Mouse (Mus musculus): ENCODE results near the gene Lrrc8c. TPM values are rescaled to one million over a fixed set of nuclear protein-coding genes. Genes with fewer than 3 reads are reported as not detected.
A peak's percentile ranks its signal among the peaks of the same experiment; 100 is the strongest.

Lrrc8c gene
- total RNA-seq, 1 experiment from 2014 or later: 31.1 TPM

DNA sequence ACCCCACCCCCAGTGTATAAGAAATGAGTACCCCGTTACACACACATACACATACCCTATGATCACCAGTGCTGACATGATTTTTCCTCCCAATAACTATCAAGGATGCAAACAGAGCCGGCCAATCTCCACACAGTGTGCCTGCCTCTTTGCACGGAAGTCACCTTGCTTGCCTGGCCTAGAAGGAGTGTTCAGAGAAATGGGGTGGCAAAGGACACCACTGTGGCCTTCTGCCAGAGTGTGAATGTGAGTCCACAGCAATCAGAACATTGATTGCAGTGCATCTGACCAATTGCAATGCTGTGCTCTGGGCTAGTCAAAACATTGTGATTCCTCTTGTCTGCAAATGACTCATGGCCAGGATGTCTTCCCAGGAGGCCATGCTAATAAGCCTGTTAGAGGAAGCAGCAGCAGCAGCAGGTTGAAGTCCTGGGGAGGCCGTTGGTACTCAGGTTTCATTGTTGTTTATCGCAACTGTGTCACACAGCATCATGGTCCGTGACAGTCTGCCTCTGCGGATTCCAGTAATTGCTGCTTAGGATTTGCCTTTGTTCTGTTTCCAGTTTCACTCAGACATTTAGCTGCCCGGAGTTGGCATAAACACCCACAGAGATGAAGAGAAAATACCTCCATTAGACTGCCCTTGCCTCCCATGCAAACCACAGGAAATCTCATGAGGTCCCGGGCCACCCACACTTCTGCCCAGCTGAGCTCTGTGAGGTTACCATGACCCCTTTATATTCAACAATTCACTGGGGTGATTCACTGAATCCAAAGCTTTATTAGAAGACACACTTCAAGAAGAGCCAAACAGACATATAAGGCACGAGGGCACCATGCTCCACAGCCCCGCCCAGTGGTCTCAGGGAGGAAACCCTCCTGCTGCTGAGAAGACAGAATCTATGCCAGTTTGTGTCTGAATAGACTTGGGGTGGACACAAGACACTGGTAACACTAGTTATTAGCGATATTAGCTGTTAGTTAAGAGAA is 18.8 kb upstream of the Lrrc8c start:
- peak; percentile 37 for DNase-seq

DNA sequence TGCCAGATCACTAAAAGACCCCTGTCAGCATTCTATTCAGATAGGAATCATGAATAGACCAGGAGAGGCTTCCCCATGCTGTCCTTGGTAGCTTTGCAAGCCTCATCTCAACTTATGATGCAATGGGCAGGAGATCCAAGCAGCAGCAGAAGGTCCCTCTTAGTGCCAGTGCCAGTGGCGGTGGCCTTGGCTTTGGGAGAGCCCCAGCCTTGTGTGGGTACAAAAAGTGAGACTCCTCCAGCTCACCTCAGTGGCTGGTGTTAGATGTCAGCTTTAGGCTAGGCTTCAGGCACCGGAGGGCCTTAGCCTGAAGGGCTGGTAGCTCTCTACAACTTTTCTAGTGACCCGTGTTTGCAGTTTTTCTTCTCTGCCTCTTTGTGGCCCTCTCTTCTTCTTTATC is 18.1 kb upstream of the Lrrc8c start:
- peak; percentile 58 for DNase-seq

DNA sequence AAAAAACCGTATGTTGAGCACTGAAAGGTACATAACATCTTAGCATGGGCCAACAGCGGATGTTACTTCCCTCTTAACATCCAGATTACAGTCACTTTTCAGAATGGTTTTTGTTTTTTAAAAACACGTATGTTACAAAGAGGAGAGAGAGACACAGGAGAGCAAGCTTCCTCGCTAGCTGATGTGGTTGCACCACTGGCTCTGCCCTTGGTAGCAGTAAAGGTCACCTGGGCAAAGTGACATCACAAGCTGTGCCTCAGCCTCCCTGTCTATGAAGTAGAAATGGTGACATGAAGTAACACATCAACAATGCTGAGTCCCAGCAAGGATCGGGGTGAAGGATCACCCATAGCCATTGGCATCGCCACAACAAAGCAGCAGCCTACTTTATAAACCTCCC is 10.4 kb upstream of the Lrrc8c start:
- DNase-seq: no peak

DNA sequence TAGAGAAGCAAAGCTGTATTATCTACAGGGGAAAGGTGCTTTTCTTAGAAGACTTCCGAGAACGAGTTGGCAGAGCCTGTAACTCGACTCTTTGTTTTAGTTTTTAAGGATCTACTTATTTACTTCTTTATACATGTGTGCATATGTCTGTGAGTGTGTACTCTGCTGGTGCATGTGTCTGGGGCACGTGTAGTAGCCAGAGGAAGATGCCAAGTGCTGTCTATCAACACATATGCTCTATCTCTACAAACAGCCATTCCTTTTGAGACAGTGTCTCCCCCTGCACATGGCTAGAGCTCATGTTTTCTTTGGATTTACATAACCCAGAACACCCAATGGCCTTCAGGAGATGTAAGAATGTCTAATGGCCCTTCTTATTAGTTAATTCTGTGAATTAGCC is 6.9 kb upstream of the Lrrc8c start:
- no peak for DNase-seq

DNA sequence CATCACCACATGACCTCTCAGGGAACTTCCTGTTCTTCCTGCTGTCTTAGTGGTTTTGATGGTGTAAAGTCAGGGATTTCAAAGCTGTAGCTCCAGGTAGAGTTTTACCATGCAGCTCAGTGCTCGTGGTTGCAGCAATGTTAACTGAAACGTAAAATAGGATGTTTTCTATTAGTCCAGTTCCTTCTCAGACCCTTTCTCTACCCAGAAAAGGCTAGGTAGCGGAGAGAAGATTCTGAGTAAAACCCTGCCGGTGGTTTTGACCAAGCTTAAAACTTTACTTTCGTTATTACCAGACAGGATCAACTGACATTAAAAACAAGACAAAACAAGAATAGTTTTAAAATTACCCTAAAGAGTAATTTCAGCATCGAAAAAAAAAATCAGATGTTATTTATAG is 3.7 kb upstream of the Lrrc8c start:
- no peak for DNase-seq

DNA sequence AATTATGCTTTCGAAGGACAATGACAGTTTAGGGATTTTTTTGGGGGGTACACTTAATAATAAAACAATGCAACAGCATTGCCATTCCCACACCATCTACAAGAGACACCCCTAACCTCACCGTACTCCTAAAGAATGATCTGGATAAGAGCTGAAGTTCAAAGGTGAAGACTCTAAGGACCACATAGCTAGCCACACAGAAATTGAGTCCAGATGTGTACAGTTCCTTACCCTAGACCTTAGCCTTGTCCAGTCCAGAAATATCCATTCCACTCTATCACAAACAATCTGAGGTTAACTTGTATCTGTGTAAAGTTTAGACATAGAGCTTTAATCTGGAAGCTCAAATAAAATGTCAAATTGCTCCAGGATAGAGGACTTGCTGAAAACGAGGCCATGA is 2.9 kb upstream of the Lrrc8c start:
- DNase-seq: no peak

DNA sequence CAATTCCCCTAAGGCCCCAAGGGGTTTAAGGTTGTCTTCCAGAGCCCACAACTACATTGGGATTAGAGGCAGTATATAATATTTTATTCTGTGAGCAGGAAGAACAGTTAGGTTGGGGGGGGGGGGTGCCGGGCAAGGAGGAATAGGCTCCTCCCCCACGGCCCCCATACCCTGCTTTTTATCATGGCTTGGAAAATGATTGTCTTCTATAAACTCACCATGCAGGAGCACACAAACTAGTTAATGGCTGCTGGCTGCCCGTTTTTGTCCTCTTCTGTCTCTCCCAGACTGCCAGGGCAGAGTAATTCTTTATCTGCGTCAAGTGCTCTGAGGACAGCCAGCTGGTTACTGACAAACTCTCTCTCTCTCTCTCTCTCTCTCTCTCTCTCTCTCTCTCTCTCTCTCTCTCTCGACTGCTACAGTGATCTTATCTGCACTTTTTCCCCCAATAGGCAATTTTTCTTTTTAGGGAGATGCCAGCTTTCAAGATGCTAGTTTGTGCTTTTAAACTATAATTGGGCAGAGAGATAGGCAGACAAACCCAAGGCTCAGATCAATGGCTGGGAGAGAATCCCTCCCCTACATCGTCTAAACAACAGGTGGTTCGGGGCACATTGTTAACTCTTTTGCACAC is 1.1 kb upstream of the Lrrc8c start:
- no peak for DNase-seq

DNA sequence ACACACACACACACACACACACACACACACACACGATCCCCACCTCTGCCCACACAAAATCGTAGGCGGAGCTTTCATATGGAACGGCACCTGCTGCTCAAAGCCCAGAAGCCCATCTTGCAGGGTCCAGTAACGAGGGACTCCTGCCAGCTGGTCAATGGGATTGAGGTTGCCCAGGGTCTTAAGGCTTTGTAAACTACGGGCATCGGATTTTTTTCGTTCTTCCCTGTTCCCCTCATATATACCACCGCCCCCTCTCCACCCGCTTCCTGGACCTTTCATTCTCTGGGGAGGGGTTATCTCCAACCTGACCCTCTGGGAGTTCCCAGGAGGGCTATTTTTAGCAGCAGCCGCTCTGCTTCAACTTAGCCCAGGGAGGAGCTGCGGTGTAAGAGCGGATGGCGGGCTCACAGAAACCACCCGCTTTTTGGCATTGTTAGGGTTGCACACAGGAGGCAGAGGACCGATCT is 527 bp upstream of the Lrrc8c start:
- DNase-seq: no peak

DNA sequence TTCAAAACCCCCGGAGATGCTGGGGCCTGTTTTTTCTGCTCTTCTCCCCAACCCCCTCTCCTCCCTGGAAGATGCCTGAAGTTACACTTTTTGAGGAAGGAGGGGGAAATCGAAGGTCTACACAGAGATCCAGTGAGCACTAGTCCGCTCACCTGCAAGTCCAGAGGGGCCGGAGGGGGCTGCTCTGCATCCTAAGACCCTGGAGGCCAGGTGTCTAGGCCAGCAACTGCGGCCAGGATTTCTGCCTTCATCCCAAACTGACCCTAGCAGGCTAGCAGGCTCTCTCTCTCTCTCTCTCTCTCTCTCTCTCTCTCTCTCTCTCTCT is 750 bp downstream of the Lrrc8c start:
- no peak for DNase-seq

DNA sequence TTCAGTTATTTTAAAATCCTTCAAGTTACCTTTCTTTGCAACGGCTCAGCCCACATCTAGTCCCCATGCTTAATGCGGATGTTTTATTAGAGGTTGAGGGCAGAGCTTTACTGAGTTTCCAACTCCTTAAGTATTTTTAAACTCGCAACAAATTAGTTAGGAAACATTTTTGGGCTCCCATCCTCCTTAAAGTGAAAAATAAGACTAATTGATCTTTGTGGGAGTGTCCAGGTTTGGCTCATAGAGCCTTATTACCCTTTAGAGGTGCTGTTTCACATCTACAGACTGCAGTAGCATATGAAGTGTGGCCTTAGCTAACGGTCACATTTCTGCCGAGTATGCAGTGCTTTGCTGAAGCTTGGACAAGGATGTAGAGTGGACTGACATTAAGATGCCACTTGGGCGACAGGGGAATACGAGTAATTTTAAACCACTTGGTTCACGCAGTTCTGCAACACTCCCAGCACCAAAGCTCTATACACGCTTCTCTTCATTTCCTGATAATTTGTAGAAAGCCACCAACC is 1.3 kb downstream of the Lrrc8c start:
- DNase-seq: no peak

DNA sequence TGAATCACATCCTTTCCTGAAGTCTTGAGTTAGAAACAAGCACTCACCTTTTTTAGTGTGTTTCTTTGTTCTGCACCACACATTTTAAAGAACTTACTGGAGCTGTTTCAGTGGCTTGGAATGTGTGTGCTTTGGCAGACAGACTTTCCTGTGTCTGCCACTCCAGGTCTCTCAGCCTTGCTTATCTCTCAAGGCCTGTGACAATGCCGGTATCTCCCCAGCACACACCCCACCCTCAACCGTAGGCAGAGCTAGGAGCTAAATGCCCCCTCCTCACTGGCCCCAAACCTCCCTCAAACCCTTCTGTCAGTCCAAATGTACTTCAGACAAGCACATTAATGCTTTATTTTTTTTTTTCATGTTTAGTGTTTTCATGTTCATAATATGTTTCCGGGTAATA is 4.3 kb downstream of the Lrrc8c start:
- DNase-seq: no peak

DNA sequence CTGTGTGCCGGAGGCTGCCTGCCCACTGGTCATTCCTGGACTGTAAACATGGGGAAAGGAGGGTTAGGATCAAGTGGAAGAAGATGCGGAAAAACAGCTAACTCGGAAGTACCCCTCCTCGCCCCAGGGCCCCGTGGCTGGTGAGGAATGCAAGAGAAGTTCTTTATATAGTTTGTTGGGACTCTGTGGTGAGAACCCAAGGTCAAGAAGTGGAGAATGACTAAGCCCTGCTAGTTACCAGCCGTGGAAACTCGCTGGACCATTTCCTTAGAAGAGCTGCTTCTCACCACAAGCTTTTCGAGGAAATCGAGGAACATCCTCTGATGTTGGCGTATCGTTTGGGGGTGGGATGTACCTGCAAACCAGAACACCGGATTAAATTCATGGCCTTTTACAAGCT is 5.8 kb downstream of the Lrrc8c start:
- DNase-seq: no peak

DNA sequence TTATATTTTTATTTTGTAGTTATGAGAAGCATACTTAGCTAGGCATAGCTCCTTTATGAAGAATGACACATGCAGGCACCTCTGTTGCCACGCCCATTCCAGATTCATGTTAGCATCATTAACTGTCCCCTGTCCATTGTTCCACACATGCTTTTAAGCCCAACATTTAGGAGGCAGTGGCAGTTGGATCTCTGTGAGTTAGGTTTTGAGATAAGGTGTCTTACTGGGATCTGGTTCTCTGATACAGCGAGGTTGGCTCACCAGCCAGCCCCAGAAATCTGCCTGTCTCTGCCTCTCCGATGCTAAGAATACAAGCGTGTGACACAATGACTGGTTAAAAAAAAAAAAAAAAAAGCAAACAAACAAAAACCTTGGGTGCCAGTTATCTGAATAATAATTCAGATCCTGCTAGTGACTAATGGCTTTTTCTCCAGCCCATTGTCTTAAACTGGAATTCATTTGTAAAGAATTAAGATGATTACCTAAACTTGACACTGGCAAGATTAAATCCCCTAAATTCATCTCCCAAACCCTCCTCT is 7.0 kb downstream of the Lrrc8c start:
- DNase-seq: no peak

DNA sequence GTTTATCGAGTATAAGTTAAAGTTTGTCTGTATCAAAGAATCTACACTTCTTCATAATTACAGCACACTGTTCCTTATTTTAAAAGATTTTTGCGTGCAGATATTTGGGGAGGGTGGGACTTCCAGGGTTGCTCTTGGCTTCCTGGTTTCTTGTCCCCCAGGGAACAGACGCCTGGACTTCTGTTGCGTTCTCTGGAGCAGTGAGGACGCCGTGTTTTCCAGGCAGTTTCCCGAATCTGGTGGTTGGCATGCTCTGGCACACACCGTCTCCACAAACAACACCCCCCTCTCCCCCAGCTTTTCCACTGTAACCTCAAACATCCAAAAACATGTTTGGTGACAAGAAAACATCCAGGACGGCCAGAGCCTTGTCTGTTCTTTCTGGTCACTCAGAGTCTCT is 7.6 kb downstream of the Lrrc8c start:
- DNase-seq: no peak

DNA sequence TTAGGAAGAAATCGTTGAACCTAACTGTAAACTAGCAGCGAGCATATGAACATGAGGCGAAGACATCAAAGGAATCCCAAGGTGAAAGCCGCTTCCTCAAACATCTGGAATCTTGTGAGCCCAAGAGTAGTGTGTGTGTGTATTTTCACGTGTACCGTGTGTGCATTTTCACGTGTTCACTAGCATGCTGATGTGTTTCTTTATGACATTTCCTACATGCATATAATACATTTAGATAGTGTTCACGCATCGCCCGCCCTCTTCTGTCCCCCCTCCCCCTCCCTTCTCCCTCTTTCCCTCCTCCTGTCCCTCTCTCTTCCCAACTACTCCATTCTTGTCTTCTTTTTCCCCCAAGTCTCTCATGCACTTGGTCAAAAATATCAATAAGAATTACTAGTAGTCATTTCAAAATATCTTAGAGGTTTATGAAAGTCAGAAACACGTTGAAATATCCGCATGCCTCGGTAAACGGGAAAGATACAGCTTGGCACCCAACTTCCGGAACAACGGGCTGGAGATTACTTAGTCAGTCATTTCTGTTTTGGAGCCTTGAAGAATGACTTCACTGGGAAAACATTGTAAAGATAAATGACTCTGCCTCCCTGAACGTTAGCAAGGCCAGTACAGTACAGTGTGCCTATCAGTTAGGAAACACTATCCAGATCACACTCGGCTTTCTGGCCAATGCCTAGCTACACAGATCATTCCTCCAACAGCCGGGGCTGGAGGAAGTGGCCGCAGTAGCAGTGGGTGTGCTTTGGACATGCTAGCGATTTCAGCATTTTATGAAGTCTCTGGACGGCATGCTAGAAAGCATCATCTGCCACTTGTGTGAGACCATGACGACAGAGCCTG is 8.5 kb downstream of the Lrrc8c start:
- peak; percentile 72 for DNase-seq

DNA sequence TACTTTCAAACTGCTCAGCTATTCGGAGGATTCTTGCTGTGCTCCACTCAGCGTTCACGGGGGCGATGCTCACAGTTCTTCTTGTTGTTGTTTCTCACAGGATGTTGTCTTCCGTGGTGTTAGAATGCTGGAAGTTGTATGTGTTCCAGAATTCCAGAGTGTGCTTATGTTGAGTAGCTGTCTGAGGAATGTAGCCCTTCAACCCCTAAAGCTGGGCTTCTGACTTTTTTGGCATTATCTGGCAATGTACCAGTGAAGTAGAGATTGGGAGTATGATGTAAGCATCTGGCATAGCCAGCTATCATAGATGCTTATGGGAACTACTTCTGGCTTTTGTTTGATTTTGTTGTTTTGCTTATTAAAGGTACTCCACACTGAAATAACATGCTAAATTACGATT is 11.4 kb downstream of the Lrrc8c start:
- DNase-seq: no peak

DNA sequence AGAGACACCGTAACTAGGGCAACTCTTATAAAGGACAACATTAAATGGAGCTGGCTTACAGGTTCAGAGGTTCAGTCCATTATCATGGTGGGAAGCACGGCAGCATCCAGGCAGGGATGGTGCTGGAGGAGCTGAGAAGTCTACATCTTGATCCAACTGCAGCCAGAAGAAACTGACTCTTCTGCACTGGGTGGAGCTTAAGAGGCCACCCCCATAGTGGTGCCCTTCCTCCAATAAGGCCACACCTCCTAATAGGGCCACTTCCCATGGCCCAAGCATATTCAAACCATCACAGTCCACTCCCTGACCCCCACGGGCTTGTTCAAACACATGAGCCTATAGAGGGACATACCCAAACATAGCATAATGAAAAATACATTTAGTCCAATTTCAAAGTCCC is 16.0 kb downstream of the Lrrc8c start:
- DNase-seq: no peak

DNA sequence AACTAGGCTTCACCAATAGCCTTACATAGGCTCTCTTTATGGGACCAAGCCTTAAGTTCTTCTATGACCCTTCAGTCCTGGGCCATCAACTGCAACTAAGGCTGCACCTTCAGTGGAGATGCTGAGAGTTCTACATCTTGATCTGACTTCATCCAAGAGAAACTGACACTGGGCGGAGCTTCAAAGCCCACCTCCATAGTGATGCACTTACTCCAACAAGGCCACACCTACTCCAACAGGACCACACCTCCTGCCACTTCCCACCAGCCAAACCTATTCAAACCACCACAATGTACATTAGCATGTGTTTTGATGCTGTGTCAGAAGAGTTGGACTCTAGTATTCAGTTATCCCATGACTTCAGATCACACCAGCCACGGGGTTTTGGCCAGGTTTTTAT is 17.0 kb downstream of the Lrrc8c start:
- no peak for DNase-seq

DNA sequence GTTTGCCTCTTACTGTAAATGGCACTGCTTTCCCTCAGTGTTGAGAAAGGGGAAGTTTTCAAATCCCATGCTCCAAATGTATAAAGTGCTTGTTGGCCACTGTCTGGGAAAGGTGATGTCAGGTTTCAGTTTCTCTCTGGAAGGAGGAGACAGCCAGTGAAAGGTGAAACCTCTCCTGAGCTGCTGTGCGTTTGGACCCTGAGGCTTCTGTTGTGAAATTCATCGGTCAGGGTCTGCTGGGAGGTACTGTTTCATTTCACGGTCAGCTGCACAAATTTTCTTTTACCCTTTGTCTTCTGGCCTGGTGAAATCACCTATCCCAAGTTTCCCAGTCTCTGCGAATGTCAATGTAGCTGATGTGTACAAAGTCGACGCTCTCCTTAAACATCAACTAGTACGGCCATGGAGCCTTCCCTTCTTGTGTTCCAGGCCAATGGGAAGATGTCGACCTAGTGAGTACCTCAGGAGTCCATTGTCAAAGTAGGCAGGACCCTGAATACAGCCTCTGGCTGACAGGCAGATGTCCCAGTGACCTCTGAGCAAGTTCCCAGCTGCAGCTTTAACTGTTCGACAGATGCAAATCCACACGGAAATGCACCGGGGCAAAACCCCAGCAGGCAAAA is 18.0 kb downstream of the Lrrc8c start:
- no peak for DNase-seq

DNA sequence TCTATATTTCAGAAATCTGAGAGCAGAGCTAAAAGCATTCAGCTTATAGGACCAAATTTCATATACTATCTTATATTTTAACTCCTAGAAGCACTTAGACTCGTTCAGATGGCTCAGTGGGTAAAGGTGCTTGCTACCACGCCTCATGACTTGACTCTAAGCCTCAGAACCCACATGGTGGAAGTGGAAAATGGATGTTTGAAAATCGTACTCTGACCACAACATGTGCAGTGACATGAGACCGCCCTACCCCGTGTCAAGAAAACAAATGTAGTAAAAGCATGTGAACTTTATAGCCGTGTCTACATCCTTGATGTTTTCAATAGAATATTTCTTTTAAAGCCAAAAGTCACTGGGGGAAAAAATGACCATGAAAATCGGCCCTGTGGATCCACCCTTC is 21.9 kb downstream of the Lrrc8c start:
- no peak for DNase-seq

DNA sequence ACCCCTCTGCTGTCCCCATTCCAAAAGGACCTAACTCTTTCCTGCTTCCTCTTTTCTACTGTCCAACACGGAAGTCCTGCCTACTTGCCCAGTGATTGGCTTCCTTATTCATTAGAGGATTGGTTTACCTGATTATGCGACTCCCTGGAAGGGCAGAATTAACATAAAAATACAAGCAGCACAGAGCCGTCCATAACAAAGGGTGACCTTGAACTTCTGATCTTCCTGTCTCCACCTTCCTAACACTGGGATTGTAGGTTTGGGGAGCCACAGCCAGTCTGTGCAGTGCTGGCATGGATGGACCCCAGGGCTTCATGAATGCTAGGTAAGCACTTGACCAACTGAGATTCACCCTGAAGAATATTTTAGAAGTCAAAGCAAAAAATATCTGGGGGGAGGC is 25.9 kb downstream of the Lrrc8c start:
- DNase-seq: no peak

DNA sequence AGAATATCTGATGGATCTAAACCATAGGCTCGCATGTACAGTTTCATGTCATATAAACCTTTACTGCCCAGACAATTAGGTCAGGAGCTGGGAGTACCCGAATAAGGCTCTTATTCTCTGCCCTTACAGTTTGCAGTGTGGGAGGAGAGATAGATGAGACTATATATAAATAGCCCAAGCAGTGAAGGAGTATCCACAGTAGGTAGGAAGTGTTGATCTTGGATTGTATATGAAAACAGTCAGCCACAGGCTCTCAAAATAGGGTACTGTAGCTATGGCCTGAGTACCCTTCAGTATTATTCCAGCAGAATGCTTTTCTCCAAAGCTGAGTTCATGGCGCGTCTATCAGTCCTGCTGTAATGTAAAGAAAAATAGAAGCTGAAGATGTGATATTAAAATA is 27.9 kb downstream of the Lrrc8c start:
- no peak for DNase-seq
